Mouse (Mus musculus): ENCODE data around the gene Ten1. TPM values are rescaled to one million over a fixed set of nuclear protein-coding genes. Genes with fewer than 3 reads are reported as not detected.

Gene Ten1
- polyA plus RNA-seq, 1 experiment from 2014 or later = 81.0 TPM

- 22% methylated on average over 7 of the region's 7 CpGs for WGBS
- H3K4me2 ChIP-seq (replicated peaks) = no peak overlapping the region
- H3K27me3 ChIP-seq = peaks cover 18% of the 10 kb centered on the region
- no peak overlapping the region for H3K4me3 ChIP-seq (replicated peaks)
- H3K36me3 ChIP-seq = peaks cover 10% of the 10 kb centered on the region
- no peak for ATAC-seq (ENCODE audit: insufficient number of reproducible peaks, low FRiP score, low TSS enrichment, low read depth)
- no peak overlapping the region for H3K9ac ChIP-seq
- H3K27ac ChIP-seq (replicated peaks) = no peak overlapping the region
- H3K4me1 ChIP-seq = peaks cover 19% of the 10 kb centered on the region; the same call in 1 of the 2 replicates
- no peaks in the 10 kb centered on the region for H3K9me3 ChIP-seq (replicated peaks)
Measured at GRCm38 (mm10) chr11:116239797-116240196, 41.1 kb downstream of the Ten1 start.

GRCm38 (mm10) chr11:116241744-116242235, 43.1 kb downstream of the Ten1 start:
- Histone ChIP-seq H3K4me2 (replicated peaks) (no peak overlapping the region), H3K4me3 (replicated peaks) (no peak overlapping the region), H3K36me3 (peaks cover 30% of the 10 kb centered on the region), H3K9ac (no peak overlapping the region), H3K27me3 (peaks cover 18% of the 10 kb centered on the region), H3K9me3 (replicated peaks) (no peaks in the 10 kb centered on the region), H3K27ac (replicated peaks) (no peak overlapping the region), H3K4me1 (peaks cover 19% of the 10 kb centered on the region; the same call in 1 of the 2 replicates)
- no peak for ATAC-seq (ENCODE audit: insufficient number of reproducible peaks, low FRiP score, low TSS enrichment, low read depth)
- 27% methylated on average over 12 of the region's 12 CpGs for WGBS

- H3K9me3 ChIP-seq (replicated peaks) = no peaks in the 10 kb centered on the region
- H3K9ac ChIP-seq = no peak overlapping the region
- peaks cover 58% of the 10 kb centered on the region for H3K36me3 ChIP-seq
- H3K4me1 ChIP-seq = peaks cover 8% of the 10 kb centered on the region; the same call in 1 of the 2 replicates
- H3K4me2 ChIP-seq (replicated peaks) = no peak overlapping the region
- no peaks in the 10 kb centered on the region for H3K27me3 ChIP-seq
- H3K27ac ChIP-seq (replicated peaks) = no peak overlapping the region
- H3K4me3 ChIP-seq (replicated peaks) = no peak overlapping the region
- 84% methylated on average over 8 of the region's 8 CpGs for WGBS
- no peak for ATAC-seq (ENCODE audit: insufficient number of reproducible peaks, low FRiP score, low TSS enrichment, low read depth)
Measured at GRCm38 (mm10) chr11:116244580-116244979, 45.9 kb downstream of the Ten1 start.

DNA sequence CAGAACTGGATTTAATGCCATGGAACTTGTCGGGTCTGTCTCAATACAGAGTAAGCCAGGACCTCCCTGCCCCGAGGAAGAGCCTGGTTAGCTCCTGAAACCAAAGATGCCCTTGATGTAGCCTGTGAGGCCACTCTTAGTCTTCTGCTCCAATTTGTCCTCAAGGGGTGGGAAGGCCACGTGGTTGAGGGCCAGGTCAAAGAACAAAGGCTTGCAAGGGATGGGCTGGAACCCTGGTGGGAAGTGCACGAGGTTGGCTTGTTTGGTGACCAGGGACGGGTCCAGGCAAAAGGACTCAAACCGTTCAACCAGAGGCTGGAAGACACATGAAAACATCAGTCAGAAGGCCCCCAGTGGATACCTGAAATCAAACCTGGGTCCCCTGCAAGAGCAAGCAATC, 47.0 kb downstream of the Ten1 start:
- 77% methylated on average over 6 of the region's 6 CpGs for WGBS
- no peak overlapping the region; the same call in 1 of the 2 replicates for H3K27ac ChIP-seq (replicated peaks)
- no peak for ATAC-seq (ENCODE audit: insufficient number of reproducible peaks, low FRiP score, low TSS enrichment, low read depth)
- no peaks in the 10 kb centered on the region for H3K27me3 ChIP-seq
- H3K4me3 ChIP-seq (replicated peaks) = no peak overlapping the region
- peaks cover 8% of the 10 kb centered on the region; the same call in 1 of the 2 replicates for H3K4me1 ChIP-seq
- peaks cover 69% of the 10 kb centered on the region for H3K36me3 ChIP-seq
- H3K4me2 ChIP-seq (replicated peaks) = no peak overlapping the region
- H3K9ac ChIP-seq = no peak overlapping the region
- H3K9me3 ChIP-seq (replicated peaks) = no peaks in the 10 kb centered on the region

- H3K9me3 ChIP-seq (replicated peaks) = no peaks in the 10 kb centered on the region
- H3K4me3 ChIP-seq (replicated peaks) = no peak overlapping the region
- no peaks in the 10 kb centered on the region for H3K27me3 ChIP-seq
- no peak overlapping the region for H3K9ac ChIP-seq
- no peaks in the 10 kb centered on the region for H3K4me1 ChIP-seq
- H3K27ac ChIP-seq (replicated peaks) = peak overlapping the region; percentile 51
- WGBS = 68% methylated on average over 14 of the region's 14 CpGs
- ATAC-seq (ENCODE audit: insufficient number of reproducible peaks, low FRiP score, low TSS enrichment, low read depth) = no peak
- peaks cover 89% of the 10 kb centered on the region for H3K36me3 ChIP-seq
- H3K4me2 ChIP-seq (replicated peaks) = no peak overlapping the region
Measured at GRCm38 (mm10) chr11:116247502-116248222, 49.0 kb downstream of the Ten1 start.

DNA sequence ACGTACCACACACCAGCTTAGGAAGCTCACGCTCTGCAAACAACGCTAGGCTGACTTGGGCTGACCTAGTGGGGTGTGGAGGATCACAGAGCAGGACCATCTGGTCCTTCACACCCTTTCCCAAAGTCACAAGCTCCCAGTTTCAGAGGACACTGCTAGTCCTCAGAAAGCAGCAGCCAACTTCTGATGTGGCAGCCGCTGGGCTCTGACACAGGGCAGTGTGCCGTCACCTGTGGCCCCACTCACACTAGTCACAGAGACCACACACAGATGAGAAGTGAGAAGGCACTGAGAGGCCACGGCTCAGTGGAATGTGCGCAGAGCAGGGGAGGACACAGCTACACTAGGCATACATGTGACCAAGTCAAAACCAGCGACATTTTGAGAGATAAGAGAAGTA, 52.2 kb downstream of the Ten1 start:
- Histone ChIP-seq H3K4me3 (replicated peaks) (no peak overlapping the region), H3K36me3 (peaks cover 94% of the 10 kb centered on the region), H3K4me1 (0 out of 2 replicates have a peak, but pooled peaks cover 6% of the 10 kb centered on the region), H3K9me3 (replicated peaks) (no peaks in the 10 kb centered on the region), H3K27ac (replicated peaks) (no peak overlapping the region), H3K27me3 (no peaks in the 10 kb centered on the region), H3K4me2 (replicated peaks) (no peak overlapping the region), H3K9ac (no peak overlapping the region)
- 85% methylated on average over 8 of the region's 8 CpGs for WGBS
- ATAC-seq (ENCODE audit: insufficient number of reproducible peaks, low FRiP score, low TSS enrichment, low read depth) = no peak

GRCm38 (mm10) chr11:116253076-116253600, 54.5 kb downstream of the Ten1 start:
- H3K27ac ChIP-seq (replicated peaks) = no peak overlapping the region
- peaks cover 92% of the 10 kb centered on the region for H3K36me3 ChIP-seq
- no peak overlapping the region for H3K4me3 ChIP-seq (replicated peaks)
- no peak for ATAC-seq (ENCODE audit: insufficient number of reproducible peaks, low FRiP score, low TSS enrichment, low read depth)
- no peaks in the 10 kb centered on the region for H3K27me3 ChIP-seq
- H3K9ac ChIP-seq = no peak overlapping the region
- H3K9me3 ChIP-seq (replicated peaks) = no peaks in the 10 kb centered on the region
- WGBS = 57% methylated on average over 3 of the region's 3 CpGs
- peaks cover 10% of the 10 kb centered on the region; the same call in 1 of the 2 replicates for H3K4me1 ChIP-seq
- H3K4me2 ChIP-seq (replicated peaks) = no peak overlapping the region

DNA sequence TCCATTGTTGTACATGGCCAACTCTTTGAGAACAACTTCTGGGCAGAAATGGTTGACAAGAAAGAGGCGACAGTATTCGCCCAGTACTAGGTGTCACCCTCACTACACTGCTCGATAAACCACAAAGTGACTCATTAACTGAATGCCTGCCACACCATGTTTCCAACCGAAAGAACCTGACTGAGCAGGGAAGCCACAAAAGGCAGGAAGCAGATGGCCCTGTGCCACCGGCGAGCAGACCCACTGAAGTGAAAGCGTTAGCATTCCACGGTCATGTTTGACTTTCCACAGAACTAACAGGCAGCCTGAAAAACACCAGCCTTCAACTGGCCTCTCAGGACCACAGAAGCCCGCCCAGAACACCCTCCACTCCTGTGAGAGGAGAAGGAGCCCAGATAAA, 56.0 kb downstream of the Ten1 start:
- no peaks in the 10 kb centered on the region for H3K9me3 ChIP-seq (replicated peaks)
- WGBS = 80% methylated on average over 9 of the region's 9 CpGs
- H3K27me3 ChIP-seq = no peaks in the 10 kb centered on the region
- H3K36me3 ChIP-seq = peaks cover 92% of the 10 kb centered on the region
- no peak overlapping the region for H3K4me3 ChIP-seq (replicated peaks)
- peaks cover 10% of the 10 kb centered on the region; the same call in 1 of the 2 replicates for H3K4me1 ChIP-seq
- H3K9ac ChIP-seq = no peak overlapping the region
- peak overlapping the region; percentile 78; the same call in 1 of the 2 replicates for H3K27ac ChIP-seq (replicated peaks)
- no peak for ATAC-seq (ENCODE audit: insufficient number of reproducible peaks, low FRiP score, low TSS enrichment, low read depth)
- no peak overlapping the region for H3K4me2 ChIP-seq (replicated peaks)

DNA sequence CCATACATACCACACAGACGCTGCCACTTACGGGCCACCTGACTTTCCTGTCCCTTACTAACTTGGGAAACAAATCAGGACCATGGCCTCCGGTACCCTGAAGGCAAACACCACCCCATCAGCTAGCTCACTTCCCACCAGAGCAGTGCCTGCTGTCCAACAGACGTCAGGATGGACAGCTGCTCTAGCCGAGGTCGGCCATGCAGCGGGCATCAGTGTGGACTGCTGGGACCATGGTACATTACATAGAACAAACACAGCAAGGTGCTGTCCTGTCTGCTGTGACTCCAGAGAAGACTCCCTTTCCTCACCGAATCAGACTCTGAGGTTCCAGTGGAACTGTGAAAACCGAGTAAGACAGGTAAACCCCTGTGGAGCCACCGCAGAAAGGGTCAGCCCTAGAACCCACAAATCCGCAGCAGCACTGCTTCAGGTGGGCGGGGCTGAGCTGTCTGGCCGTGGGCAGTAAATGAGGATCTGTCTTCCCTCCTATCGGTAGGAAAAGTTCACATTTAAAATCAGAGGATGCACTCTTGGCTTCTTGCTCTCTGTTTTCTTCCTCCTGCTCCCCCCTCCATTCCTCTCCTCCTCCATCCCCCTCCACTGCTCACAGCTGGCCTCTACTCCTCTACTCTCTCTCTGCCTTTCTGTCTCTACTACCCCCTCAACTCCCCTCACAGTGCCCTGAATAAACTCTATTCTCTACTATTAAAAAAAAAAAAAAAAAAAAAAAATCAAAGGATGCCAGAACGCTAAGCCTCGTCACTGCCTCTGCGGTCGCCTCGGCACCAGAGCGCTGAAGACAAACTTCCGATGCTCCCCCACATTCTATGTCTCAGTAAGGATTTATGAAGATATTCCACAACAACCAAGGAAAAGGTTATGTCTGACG, 56.7 kb downstream of the Ten1 start:
- peak overlapping the region; percentile 78 for H3K27ac ChIP-seq (replicated peaks)
- no peak overlapping the region for H3K4me2 ChIP-seq (replicated peaks)
- no peak overlapping the region for H3K4me3 ChIP-seq (replicated peaks)
- ATAC-seq (ENCODE audit: insufficient number of reproducible peaks, low FRiP score, low TSS enrichment, low read depth) = no peak
- H3K36me3 ChIP-seq = peaks cover 92% of the 10 kb centered on the region
- H3K4me1 ChIP-seq = peaks cover 16% of the 10 kb centered on the region; the same call in 1 of the 2 replicates
- H3K9me3 ChIP-seq (replicated peaks) = no peaks in the 10 kb centered on the region
- H3K27me3 ChIP-seq = no peaks in the 10 kb centered on the region
- no peak overlapping the region for H3K9ac ChIP-seq
- 67% methylated on average over 22 of the region's 22 CpGs for WGBS

DNA sequence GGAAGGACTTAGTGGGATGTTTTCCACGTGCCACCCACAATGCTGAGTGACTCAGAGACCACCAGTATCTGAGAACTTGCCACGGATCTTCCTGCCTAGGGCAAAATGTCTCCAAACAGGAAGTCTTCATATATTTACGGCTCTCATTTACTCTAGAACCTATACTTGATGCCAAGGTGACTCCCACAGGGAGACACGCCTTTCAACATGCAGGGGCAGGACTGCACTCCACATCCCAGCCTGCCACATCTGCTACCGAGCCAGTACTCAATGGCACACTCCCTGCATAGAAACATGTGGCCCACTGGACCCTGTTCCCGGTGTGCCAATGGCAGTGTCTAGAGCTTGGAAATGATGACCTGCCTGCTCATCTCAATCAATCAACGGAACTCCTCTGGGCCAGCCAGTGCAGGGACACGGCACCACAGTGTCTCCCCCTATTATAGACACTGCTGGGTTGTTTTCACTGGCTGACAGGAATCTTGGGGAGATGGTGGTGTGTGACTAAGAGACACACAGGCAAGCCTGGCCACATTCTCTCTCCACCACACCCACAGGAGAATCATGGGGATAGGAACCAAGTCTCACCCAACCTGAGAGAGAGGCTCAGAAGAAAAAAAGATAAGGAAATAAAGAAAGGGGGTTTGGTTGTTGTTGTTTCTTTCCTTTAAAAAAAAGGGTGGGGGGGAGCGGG, 57.5 kb downstream of the Ten1 start:
- no peak overlapping the region for H3K9ac ChIP-seq
- WGBS = 67% methylated on average over 9 of the region's 9 CpGs
- H3K9me3 ChIP-seq (replicated peaks) = no peaks in the 10 kb centered on the region
- H3K4me2 ChIP-seq (replicated peaks) = no peak overlapping the region
- no peaks in the 10 kb centered on the region for H3K27me3 ChIP-seq
- H3K4me1 ChIP-seq = peaks cover 16% of the 10 kb centered on the region; the same call in 1 of the 2 replicates
- H3K4me3 ChIP-seq (replicated peaks) = no peak overlapping the region
- H3K27ac ChIP-seq (replicated peaks) = peak overlapping the region; percentile 78
- peaks cover 92% of the 10 kb centered on the region for H3K36me3 ChIP-seq
- ATAC-seq (ENCODE audit: insufficient number of reproducible peaks, low FRiP score, low TSS enrichment, low read depth) = no peak
